ENCODE assay signal across 31 mouse cellular contexts in the genomic region with DNA sequence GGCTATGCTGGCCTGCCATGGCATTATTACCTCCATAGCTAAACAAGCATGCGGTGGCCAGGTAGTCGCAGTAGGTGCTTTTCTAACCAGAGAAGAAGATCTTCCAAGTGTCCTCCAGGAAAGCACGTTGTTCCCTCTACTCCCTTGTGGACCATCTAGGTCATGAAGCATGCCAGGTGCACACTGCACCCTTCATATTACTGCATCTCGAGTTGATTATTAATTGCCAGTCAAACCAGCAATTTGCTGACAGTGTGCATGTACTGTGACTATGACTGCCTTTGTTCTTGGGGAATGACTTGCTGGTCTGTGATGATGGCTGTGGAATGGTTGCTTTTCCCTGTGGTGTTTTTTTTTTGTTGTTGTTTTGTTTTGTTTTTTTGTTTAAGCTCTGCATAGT. TPM values are rescaled to one million over a fixed set of nuclear protein-coding genes. Genes with fewer than 3 reads are reported as not detected.
DNase-seq lines count a peak whose midpoint lies in the region; ATAC-seq and TF ChIP-seq lines count a peak whose summit lies in the region.
"Had no signal": no experiment of that assay in that cellular context is flagged by ENCODE, and none has a peak within 500 bp of the region (broad histone marks: within the 10 kb centered on the region; RNA-seq: fewer than 3 reads in every experiment).

No protein-coding gene starts in this region.

- H3K27ac ChIP-seq in kidney, adult 2 months (ENCODE audit: insufficient read depth, low read depth, low read length) = no peak overlapping the region
- no peak overlapping the region for H3K27ac ChIP-seq in kidney, embryonic 14.5 days (ENCODE audit: low read depth, low read length)
- H3K27ac ChIP-seq in intestine, embryonic 15.5 days = no peak overlapping the region
- H3K27ac ChIP-seq in kidney, embryonic 15.5 days = no peak overlapping the region
- H3K27ac ChIP-seq in midbrain, postnatal 0 days (ENCODE audit: low read depth, low read length) = no peak overlapping the region
- H3K27ac ChIP-seq: heart, embryonic 13.5 days; hindbrain, embryonic 14.5 days; layer of hippocampus, adult 2 months; limb, embryonic 13.5 days; liver, embryonic 13.5 days; midbrain, embryonic 12.5 days; neural tube, embryonic 15.5 days; stomach, embryonic 15.5 days had no signal

- no peaks in the 10 kb centered on the region for H3K36me3 ChIP-seq in kidney, adult 2 months (ENCODE audit: control insufficient read depth, insufficient read depth, low read length)
- H3K36me3 ChIP-seq in kidney, embryonic 14.5 days (ENCODE audit: control insufficient read depth, insufficient read depth, low read length) = no peaks in the 10 kb centered on the region
- no peaks in the 10 kb centered on the region for H3K36me3 ChIP-seq in intestine, embryonic 15.5 days
- no peaks in the 10 kb centered on the region for H3K36me3 ChIP-seq in kidney, embryonic 15.5 days
- H3K36me3 ChIP-seq in midbrain, postnatal 0 days (ENCODE audit: insufficient read depth, low read length) = no peaks in the 10 kb centered on the region
- H3K36me3 ChIP-seq: limb, embryonic 13.5 days; liver, embryonic 13.5 days; midbrain, embryonic 12.5 days; neural tube, embryonic 15.5 days; stomach, embryonic 15.5 days had no signal

- no peaks in the 10 kb centered on the region for H3K27me3 ChIP-seq in kidney, adult 2 months (replicated peaks; ENCODE audit: control insufficient read depth, insufficient read depth, low read length)
- H3K27me3 ChIP-seq in kidney, embryonic 14.5 days (ENCODE audit: control insufficient read depth, insufficient read depth, low read length) = no peaks in the 10 kb centered on the region
- no peaks in the 10 kb centered on the region for H3K27me3 ChIP-seq in intestine, embryonic 15.5 days (replicated peaks)
- no peaks in the 10 kb centered on the region for H3K27me3 ChIP-seq in kidney, embryonic 15.5 days
- H3K27me3 ChIP-seq in midbrain, postnatal 0 days (ENCODE audit: insufficient read depth, low read length) = no peaks in the 10 kb centered on the region
- H3K27me3 ChIP-seq: heart, embryonic 13.5 days; limb, embryonic 13.5 days; liver, embryonic 13.5 days; midbrain, embryonic 12.5 days; neural tube, embryonic 15.5 days; Patski; stomach, embryonic 15.5 days had no signal

- H3K9ac ChIP-seq in kidney, embryonic 14.5 days (ENCODE audit: low read depth, low read length) = no peak overlapping the region
- H3K9ac ChIP-seq in intestine, embryonic 15.5 days = no peak overlapping the region
- H3K9ac ChIP-seq in kidney, embryonic 15.5 days = no peak overlapping the region
- no peak overlapping the region for H3K9ac ChIP-seq in midbrain, postnatal 0 days (replicated peaks; ENCODE audit: low read length, poor library complexity, severe bottlenecking)
- H3K9ac ChIP-seq: heart, embryonic 13.5 days; hindbrain, embryonic 14.5 days; limb, embryonic 13.5 days; liver, embryonic 13.5 days; midbrain, embryonic 12.5 days; neural tube, embryonic 15.5 days; stomach, embryonic 15.5 days had no signal

- no peak for ATAC-seq in kidney, embryonic 14.5 days (ENCODE audit: low FRiP score, low TSS enrichment)
- ATAC-seq in intestine, embryonic 15.5 days = peak; percentile 49; the same call in 1 of the 2 replicates
- 0 out of 2 replicates have a peak, but pooled peaks have one; percentile 46 for ATAC-seq in kidney, embryonic 15.5 days (replicated peaks; ENCODE audit: low FRiP score)
- ATAC-seq in midbrain, postnatal 0 days (ENCODE audit: low FRiP score) = no peak
- ATAC-seq: forebrain, embryonic 14.5 days; inflammation-experienced regulatory T-cells, adult 6 months; lung, postnatal 0 days; Patski had no signal

- peaks cover 45% of the 10 kb centered on the region for H3K4me1 ChIP-seq in kidney, adult 2 months (ENCODE audit: control insufficient read depth, insufficient read depth, low read length)
- H3K4me1 ChIP-seq in kidney, embryonic 14.5 days (ENCODE audit: control insufficient read depth, insufficient read depth, low read length) = peaks cover 45% of the 10 kb centered on the region
- H3K4me1 ChIP-seq in intestine, embryonic 15.5 days (replicated peaks) = peaks cover 43% of the 10 kb centered on the region
- peaks cover 78% of the 10 kb centered on the region for H3K4me1 ChIP-seq in kidney, embryonic 15.5 days
- H3K4me1 ChIP-seq in midbrain, postnatal 0 days (ENCODE audit: insufficient read depth, low read length) = peaks cover 14% of the 10 kb centered on the region

- H3K4me3 ChIP-seq in kidney, adult 2 months (ENCODE audit: insufficient read depth, low read depth, low read length) = no peak overlapping the region
- H3K4me3 ChIP-seq in kidney, embryonic 14.5 days (ENCODE audit: low read length) = no peak overlapping the region
- H3K4me3 ChIP-seq in intestine, embryonic 15.5 days (replicated peaks) = no peak overlapping the region
- no peak overlapping the region for H3K4me3 ChIP-seq in kidney, embryonic 15.5 days (replicated peaks)
- no peak overlapping the region for H3K4me3 ChIP-seq in midbrain, postnatal 0 days (ENCODE audit: low read depth, low read length)
- H3K4me3 ChIP-seq: heart, embryonic 13.5 days; layer of hippocampus, adult 2 months; limb, embryonic 13.5 days; liver, embryonic 13.5 days; megakaryocyte, embryonic 14.5 days; midbrain, embryonic 12.5 days; neural tube, embryonic 15.5 days; stomach, embryonic 15.5 days had no signal

- DNase-seq in kidney, adult 2 months = peak; percentile 85
- DNase-seq in kidney, postnatal 36 days = peak; percentile 48 to 75
- DNase-seq in urinary bladder, postnatal 25 days (ENCODE audit: low spot score) = no peak
- DNase-seq in midbrain, postnatal 0 days (ENCODE audit: low spot score) = no peak
- DNase-seq: adrenal gland, postnatal 10 days; cerebellum, adult 8-10 months; cerebellum, postnatal 25 days; gastrocnemius, postnatal 10 days; heart, postnatal 10 days; liver, embryonic 13.5 days; lung, adult 18-20 months; lung, postnatal 4 days; retina, postnatal 1 day; right cerebral cortex, postnatal 14 days; thymus, postnatal 14 days had no signal

- no peak for TF ChIP-seq CTCF in kidney, adult 2 months (conservative IDR thresholded peaks at IDR 0.05; ENCODE audit: insufficient read depth, insufficient read length, low read depth, low read length)
- TF ChIP-seq CTCF in midbrain, postnatal 0 days (IDR thresholded peaks at IDR 0.05) = no peak

- TF ChIP-seq POLR2A in kidney, adult 2 months (IDR thresholded peaks at IDR 0.05; ENCODE audit: low read depth, low read length) = no peak

- no peaks in the 10 kb centered on the region for H3K9me3 ChIP-seq in kidney, embryonic 14.5 days (ENCODE audit: control insufficient read depth, low read length)
- no peaks in the 10 kb centered on the region for H3K9me3 ChIP-seq in intestine, embryonic 15.5 days
- H3K9me3 ChIP-seq in kidney, embryonic 15.5 days (replicated peaks) = no peaks in the 10 kb centered on the region
- no peaks in the 10 kb centered on the region for H3K9me3 ChIP-seq in midbrain, postnatal 0 days (ENCODE audit: low read length)
- H3K9me3 ChIP-seq: heart, embryonic 13.5 days; limb, embryonic 13.5 days; liver, embryonic 13.5 days; megakaryocyte, embryonic 14.5 days; midbrain, embryonic 12.5 days; neural tube, embryonic 15.5 days; stomach, embryonic 15.5 days had no signal

- WGBS in kidney, adult 2 months = 39% methylated on average over 4 of the region's 4 CpGs
- WGBS in kidney, embryonic 14.5 days = 73% methylated on average over 4 of the region's 4 CpGs
- 70% methylated on average over 4 of the region's 4 CpGs for WGBS in intestine, embryonic 15.5 days
- 79% methylated on average over 4 of the region's 4 CpGs for WGBS in kidney, embryonic 15.5 days
- 94% methylated on average over 4 of the region's 4 CpGs for whole genome bisulfite sequencing in midbrain, postnatal 0 days

- no peak overlapping the region for H3K4me2 ChIP-seq in kidney, embryonic 14.5 days (replicated peaks; ENCODE audit: low read depth, low read length)
- H3K4me2 ChIP-seq in intestine, embryonic 15.5 days (replicated peaks) = no peak overlapping the region
- no peak overlapping the region for H3K4me2 ChIP-seq in kidney, embryonic 15.5 days
- H3K4me2 ChIP-seq in midbrain, postnatal 0 days (ENCODE audit: low read depth, low read length, poor library complexity, severe bottlenecking) = no peak overlapping the region
- H3K4me2 ChIP-seq: heart, embryonic 13.5 days; hindbrain, embryonic 14.5 days; limb, embryonic 13.5 days; liver, embryonic 13.5 days; midbrain, embryonic 12.5 days; neural tube, embryonic 15.5 days; stomach, embryonic 15.5 days had no signal

RNA-seq across cellular contexts. Expression of a gene that starts 45.1 kb away (rescaled TPM):
- 15.9 and 20.2 TPM in 2 replicates for polyA plus RNA-seq in kidney, adult 2 months (2012; rRNA removed)
- polyA plus RNA-seq in kidney, embryonic 14.5 days (2014; fragmentation: Nextera tagmentation; extraction: Ambion mirVana) = 36.9 and 49.2 TPM in 2 replicates
- polyA plus RNA-seq in intestine, embryonic 15.5 days (2015; fragmentation: Nextera tagmentation; extraction: Ambion mirVana) = 61.7 and 63.0 TPM in 2 replicates
- 50.8 and 58.6 TPM in 2 replicates for polyA plus RNA-seq in kidney, embryonic 15.5 days (2015; fragmentation: Nextera tagmentation; extraction: Ambion mirVana)
- total RNA-seq in midbrain, postnatal 0 days (2014; rRNA removed) = 11.8 and 15.9 TPM in 2 replicates
- 5.9 and 7.9 TPM in 2 replicates for polyA plus RNA-seq in midbrain, postnatal 0 days (2015; fragmentation: Nextera tagmentation; extraction: Ambion mirVana)
- total RNA-seq: MEL had no signal

Comparison
In these comparisons a context has a peak if more than half of its experiments do, and no peak if none do; other contexts are left out.
1. ATAC-seq: peak in intestine, embryonic 15.5 days (single experiment) and kidney, embryonic 15.5 days (single experiment); none in kidney, embryonic 14.5 days (single experiment) and midbrain, postnatal 0 days (single experiment).
2. DNase-seq: peak in kidney, adult 2 months (single experiment) and kidney, postnatal 36 days (2 of 2); none in urinary bladder, postnatal 25 days (single experiment) and midbrain, postnatal 0 days (single experiment).